Mouse (Mus musculus) liver, embryonic 14.5 days (tissue): ENCODE results near the gene Exosc1.

Source experiments
- CTCF ChIP-seq: IDR thresholded peaks from 2 replicates; pipeline ENCODE4 v1.5.1; 2016; ENCODE audit warnings: antibody characterized with exemption, low read depth, control low read depth
- EP300 ChIP-seq: IDR thresholded peaks from 2 replicates; pipeline ENCODE4 v1.6.1; 2016; ENCODE audit warnings: antibody characterized with exemption, low read depth

DNA sequence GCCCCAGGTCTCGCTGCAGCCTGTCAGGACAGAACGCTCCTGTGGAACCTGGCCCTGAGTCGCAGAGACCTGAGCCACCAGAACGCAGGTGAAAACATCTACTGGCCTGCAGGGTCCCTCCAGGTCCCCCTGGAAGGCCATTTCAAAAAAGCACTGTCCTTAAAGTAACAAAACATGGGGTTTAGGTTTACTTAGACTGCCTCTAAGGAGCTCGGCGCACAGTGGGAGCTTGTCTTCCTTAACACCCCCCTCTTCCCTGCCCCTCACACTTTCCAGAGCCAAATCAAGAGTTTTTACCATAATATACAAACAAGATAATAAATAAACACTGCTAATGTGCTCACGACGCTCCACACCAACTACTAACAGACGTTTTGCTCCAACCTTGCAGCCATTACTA, 49.3 kb downstream of the Exosc1 start:
- TF ChIP-seq CTCF (no peak), EP300 (no peak)
